Comparison of ENCODE assay signal across 9 mouse cellular contexts in genomic region chr4:140674345-140674926, GRCm38 (mm10). TPM values are rescaled to one million over a fixed set of nuclear protein-coding genes. Genes with fewer than 3 reads are reported as not detected.
DNase-seq lines count a peak whose midpoint lies in the region; ATAC-seq and TF ChIP-seq lines count a peak whose summit lies in the region.
"Had no signal": no experiment of that assay in that cellular context is flagged by ENCODE, and none has a peak within 500 bp of the region (broad histone marks: within the 10 kb centered on the region; RNA-seq: fewer than 3 reads in every experiment).

No protein-coding gene starts in this region.

- no peak overlapping the region for H3K9ac ChIP-seq in forebrain, embryonic 13.5 days
- H3K9ac ChIP-seq: liver, embryonic 15.5 days had no signal

- TF ChIP-seq CTCF in G1E (IDR thresholded peaks at IDR 0.05; ENCODE audit: low read depth, low read length) = peak; percentile 60

- WGBS in forebrain, embryonic 13.5 days = 32% methylated on average over 13 of the region's 13 CpGs

- H3K4me2 ChIP-seq in forebrain, embryonic 13.5 days = no peak overlapping the region
- H3K4me2 ChIP-seq: liver, embryonic 15.5 days had no signal

- no peak overlapping the region for H3K27ac ChIP-seq in forebrain, embryonic 13.5 days
- H3K27ac ChIP-seq: liver, embryonic 15.5 days had no signal

- H3K9me3 ChIP-seq in G1E (replicated peaks) = no peaks in the 10 kb centered on the region
- no peaks in the 10 kb centered on the region for H3K9me3 ChIP-seq in forebrain, embryonic 13.5 days (replicated peaks)
- H3K9me3 ChIP-seq: liver, embryonic 15.5 days had no signal

- intact Hi-C loops in heart, postnatal 36 days (cut with DNase I) = loop anchor here (1.0 to 10.0 kb wide), 4 partner anchors 54 to 420 kb away; no protein-coding TSS in a partner anchor

- peak; percentile 52 for DNase-seq in G1E (ENCODE audit: low spot score)
- DNase-seq in c-Kit-positive CD71-negative TER-119-negative erythroid progenitor cells, embryonic 14.5 days (ENCODE audit: low read depth) = peak; percentile 73
- peak; percentile 85 to 91 for DNase-seq in heart, postnatal 36 days
- peak; percentile 65 to 78 for DNase-seq in layer of hippocampus, postnatal 14 days (ENCODE audit: low spot score in 2 of 2)
- peak; percentile 80 for DNase-seq in lung, postnatal 25 days (ENCODE audit: low spot score)
- DNase-seq in right cerebral cortex, adult 2 months (ENCODE audit: low spot score in 2 of 2) = peak; percentile 66 to 82
- peak; percentile 87 for DNase-seq in urinary bladder, adult 2 months (ENCODE audit: low spot score)

- H3K36me3 ChIP-seq in G1E (replicated peaks) = no peaks in the 10 kb centered on the region
- H3K36me3 ChIP-seq in forebrain, embryonic 13.5 days (ENCODE audit: poor library complexity, severe bottlenecking) = no peaks in the 10 kb centered on the region
- H3K36me3 ChIP-seq: liver, embryonic 15.5 days had no signal

- H3K4me1 ChIP-seq in G1E (ENCODE audit: insufficient read depth, low read depth, low read length) = peaks cover 4% of the 10 kb centered on the region
- peaks cover 5% of the 10 kb centered on the region; the same call in 1 of the 2 replicates for H3K4me1 ChIP-seq in forebrain, embryonic 13.5 days

- ATAC-seq in G1E (ENCODE audit: extremely low read depth, insufficient number of reproducible peaks, low FRiP score, poor library complexity, severe bottlenecking) = 0 out of 2 replicates have a peak, but pooled peaks have one; percentile 54
- peak; percentile 36; the same call in 1 of the 2 replicates for ATAC-seq in forebrain, embryonic 13.5 days

- H3K27me3 ChIP-seq in G1E (ENCODE audit: insufficient read depth, low read length) = peaks cover 15% of the 10 kb centered on the region; the same call in 1 of the 2 replicates
- H3K27me3 ChIP-seq in forebrain, embryonic 13.5 days = no peaks in the 10 kb centered on the region
- H3K27me3 ChIP-seq: liver, embryonic 15.5 days had no signal

- no peak overlapping the region for H3K4me3 ChIP-seq in G1E (ENCODE audit: low read depth, low read length)
- no peak overlapping the region for H3K4me3 ChIP-seq in forebrain, embryonic 13.5 days
- H3K4me3 ChIP-seq: liver, embryonic 15.5 days had no signal

RNA-seq across cellular contexts. Expression of gene Arhgef10l, which starts 8.6 kb away (rescaled TPM):
- total RNA-seq in G1E (2014; fragmentation: Nextera tagmentation) (19.4 and 25.0 TPM in 2 replicates), G1E (2017) (24.7 and 27.4 TPM in 2 replicates)
- 32.6 and 43.4 TPM in 2 replicates for polyA plus RNA-seq in G1E (2012)
- polyA plus RNA-seq in forebrain, embryonic 13.5 days (2015; fragmentation: Nextera tagmentation; extraction: Ambion mirVana) = 20.2 and 22.0 TPM in 2 replicates
- total RNA-seq in heart, postnatal 36 days (2021) = 10 to 100 TPM; 62.5 to 65.0 TPM
- 10 to 100 TPM; 48.8 to 50.8 TPM for total RNA-seq in layer of hippocampus, postnatal 14 days (2021)
- polyA plus RNA-seq in urinary bladder, adult 2 months (2012; rRNA removed) = 30.0 and 30.8 TPM in 2 replicates

RNA-seq across cellular contexts. Expression of gene Rcc2, which starts 25.9 kb away (rescaled TPM):
- total RNA-seq in G1E (2014; fragmentation: Nextera tagmentation) (205 and 239 TPM in 2 replicates), G1E (2017) (106 and 117 TPM in 2 replicates)
- 443 and 525 TPM in 2 replicates for polyA plus RNA-seq in G1E (2012)
- 34.0 and 35.5 TPM in 2 replicates for polyA plus RNA-seq in forebrain, embryonic 13.5 days (2015; fragmentation: Nextera tagmentation; extraction: Ambion mirVana)
- total RNA-seq in heart, postnatal 36 days (2021) = 10 to 100 TPM; 14.0 to 14.8 TPM
- total RNA-seq in layer of hippocampus, postnatal 14 days (2021) = 10 to 100 TPM; 74.9 to 75.4 TPM
- polyA plus RNA-seq in urinary bladder, adult 2 months (2012; rRNA removed) = 21.6 and 31.5 TPM in 2 replicates

Comparison
In these comparisons a context has a peak if more than half of its experiments do, and no peak if none do; other contexts are left out.
1. RNA of gene Rcc2, which starts 25.9 kb away (total RNA-seq): 106 to 239 TPM in G1E and 74.9 to 75.4 TPM in layer of hippocampus, postnatal 14 days; 14.0 to 14.8 TPM in heart, postnatal 36 days; every median in the first group is over 4 times any median in the second.
2. Peak in every context shown above with its lines, with median percentiles within 50 percentile points of each other: DNase-seq.